Mouse (Mus musculus): ENCODE measurements at regions not wholly inside any gene's neighbourhood (a gene's known extent, or its start where the extent isn't known, plus 50 kb on each side); places are given as distances from the start of the nearest gene placed in this dataset.

GRCm38 (mm10) chr6:53765302-53765701 is 55.3 kb downstream of the Tril start:
- DNase-seq (ENCODE audit: low read depth) = no peak

DNA sequence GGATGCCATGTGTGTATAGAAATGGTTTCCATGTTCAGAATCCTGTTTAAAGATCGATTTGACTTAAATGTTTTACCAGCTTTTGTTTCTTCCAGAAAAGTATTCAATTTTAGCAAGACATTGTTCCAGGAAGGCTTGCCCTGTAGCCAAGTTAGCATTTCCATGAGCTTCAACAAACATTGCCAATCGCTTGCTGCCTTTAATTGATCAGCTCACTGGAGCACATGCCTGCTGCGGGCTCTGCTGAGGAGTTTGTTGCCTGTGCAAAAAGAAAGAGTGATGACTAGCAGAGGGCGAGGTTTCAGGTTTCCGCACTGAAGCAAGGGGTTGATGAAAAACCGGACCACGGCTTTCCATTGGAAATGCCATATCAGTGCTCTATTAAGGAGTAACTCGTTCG is 58.0 kb downstream of the Tril start:
- no peak for DNase-seq (ENCODE audit: low read depth)

DNA sequence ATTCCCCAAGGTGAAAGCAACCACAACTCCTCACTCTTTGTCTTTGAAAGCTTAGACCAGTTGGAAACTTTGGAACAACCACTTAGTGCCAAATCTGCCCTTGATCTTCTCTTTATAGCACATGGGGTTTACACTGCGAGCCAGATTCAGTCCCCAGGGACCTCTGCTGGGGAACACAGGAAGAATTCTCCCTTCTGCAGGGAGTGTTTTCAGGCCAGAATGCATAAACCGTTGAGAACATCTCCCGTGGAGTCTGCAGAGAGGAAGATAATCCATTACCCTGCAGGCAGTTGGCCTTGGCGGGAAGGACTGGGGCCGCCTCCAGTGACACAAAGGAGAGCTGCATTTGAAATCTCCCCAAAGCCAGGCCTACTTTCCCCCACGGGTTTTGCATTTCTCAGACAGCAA is 60.0 kb downstream of the Tril start:
- DNase-seq (ENCODE audit: low read depth) = no peak

DNA sequence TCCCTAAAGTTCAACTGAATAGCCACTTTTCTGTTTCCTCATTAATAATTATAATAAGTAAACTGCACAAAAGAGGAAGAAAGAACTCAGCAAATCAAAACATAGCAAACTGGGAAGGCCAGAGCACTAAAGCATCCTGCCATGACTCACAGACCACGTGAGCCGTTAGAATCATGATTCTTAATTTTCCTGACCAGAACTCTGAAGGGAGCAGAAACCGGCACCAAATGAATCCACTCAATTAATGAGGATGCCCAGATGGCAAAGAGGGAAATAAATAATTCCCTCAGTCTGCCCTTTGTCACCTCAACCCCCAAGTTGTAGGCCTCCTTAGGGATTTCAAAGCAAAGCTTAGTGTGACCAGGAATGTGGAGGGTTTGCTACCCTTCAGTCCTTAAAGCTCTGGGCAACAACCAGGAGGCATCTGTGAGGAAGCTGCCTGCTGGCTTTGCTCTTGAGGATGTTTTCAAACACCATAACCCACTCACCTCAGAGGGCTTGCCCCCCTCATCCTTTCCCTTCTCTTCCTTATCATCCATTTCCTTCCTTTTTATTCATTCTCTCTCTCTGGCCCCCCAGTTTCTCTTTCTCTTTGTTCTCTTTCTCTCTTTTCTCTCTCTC is 60.8 kb downstream of the Tril start:
- peak; percentile 43 for DNase-seq (ENCODE audit: low read depth)

DNA sequence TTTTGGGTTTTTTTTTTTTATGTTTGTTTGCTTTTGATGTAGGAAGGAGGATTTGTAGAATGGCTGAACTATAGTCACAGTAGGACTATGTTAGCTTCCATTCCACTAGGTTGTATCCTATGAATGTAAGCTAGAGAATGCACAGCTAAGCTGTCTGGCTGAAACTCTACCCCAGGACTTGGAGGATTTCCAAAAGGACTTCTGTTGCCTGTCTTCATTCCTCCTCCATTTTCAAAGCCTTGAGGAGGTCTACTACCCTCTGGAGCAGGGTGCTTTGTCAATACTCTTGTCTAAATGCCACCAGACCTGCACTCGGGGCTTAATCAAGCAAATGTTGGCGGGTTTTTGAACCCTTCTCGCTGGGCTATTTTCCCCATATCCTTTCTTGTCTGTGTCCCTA is 66.3 kb downstream of the Tril start:
- DNase-seq (ENCODE audit: low read depth) = no peak

- DNase-seq (ENCODE audit: low read depth) = no peak
Measured at GRCm38 (mm10) chr6:53750539-53750938, 70.1 kb downstream of the Tril start.

Data from 416B (cell line).